Mouse (Mus musculus) embryonic facial prominence, embryonic 15.5 days (tissue): ENCODE measurements around the gene Stard9. TPM values are rescaled to one million over a fixed set of nuclear protein-coding genes. Genes with fewer than 3 reads are reported as not detected.

Experiments used
- ATAC-seq: fragments of 200-750 bp; cut with Nextera tagmentation; 2 replicates; pipeline ENCODE4 v1.8.0; 2017; ENCODE audit warnings: low read depth, moderate TSS enrichment; ENCODE audit not compliant: insufficient number of reproducible peaks, low FRiP score, low TSS enrichment
- H3K27ac ChIP-seq: fragments of 300-500 bp; sonication (generic); replicated peaks from 2 replicates; pipeline ENCODE4 v1.5.1; 2015; ENCODE audit warnings: mild to moderate bottlenecking, inconsistent platforms
- H3K27me3 ChIP-seq: fragments of 300-500 bp; sonication (generic); 2 replicates; pipeline ENCODE4 v1.6.1; 2015; ENCODE audit warnings: inconsistent platforms
- H3K36me3 ChIP-seq: fragments of 300-500 bp; sonication (generic); 2 replicates; pipeline ENCODE4 v1.6.1; 2015; ENCODE audit warnings: mild to moderate bottlenecking, inconsistent platforms
- H3K4me1 ChIP-seq: fragments of 300-500 bp; sonication (generic); 2 replicates; pipeline ENCODE4 v1.6.1; 2015; ENCODE audit warnings: inconsistent platforms
- H3K4me2 ChIP-seq: fragments of 300-500 bp; sonication (generic); replicated peaks from 2 replicates; pipeline ENCODE4 v1.6.1; 2015; ENCODE audit warnings: mild to moderate bottlenecking, inconsistent platforms
- H3K4me3 ChIP-seq: fragments of 300-500 bp; sonication (generic); replicated peaks from 2 replicates; pipeline ENCODE4 v1.5.1; 2015; ENCODE audit warnings: mild to moderate bottlenecking, inconsistent platforms
- H3K9ac ChIP-seq: fragments of 300-500 bp; sonication (generic); 2 replicates; pipeline ENCODE4 v1.6.1; 2015; ENCODE audit warnings: inconsistent platforms
- H3K9me3 ChIP-seq: fragments of 300-500 bp; sonication (generic); replicated peaks from 2 replicates; pipeline ENCODE4 v1.6.1; 2016; ENCODE audit warnings: inconsistent platforms
- WGBS: fragments of 180-500 bp; shearing (Covaris S2); methylation state at CpG from one replicate; pipeline ENCODE4 v1.1.7; 2015; 5-methylcytosine and 5-hydroxymethylcytosine counted together
- polyA plus RNA-seq: library from polyadenylated mRNA; unstranded; fragments of >200 nt; fragmentation: Nextera tagmentation; extraction: Ambion mirVana; gene quantifications from 2 replicates; pipeline ENCODE4 v1.2.1, GENCODE M21; 2015

Gene Stard9
- polyA plus RNA-seq, 1 experiment from 2014 or later = 6.7 TPM

DNA sequence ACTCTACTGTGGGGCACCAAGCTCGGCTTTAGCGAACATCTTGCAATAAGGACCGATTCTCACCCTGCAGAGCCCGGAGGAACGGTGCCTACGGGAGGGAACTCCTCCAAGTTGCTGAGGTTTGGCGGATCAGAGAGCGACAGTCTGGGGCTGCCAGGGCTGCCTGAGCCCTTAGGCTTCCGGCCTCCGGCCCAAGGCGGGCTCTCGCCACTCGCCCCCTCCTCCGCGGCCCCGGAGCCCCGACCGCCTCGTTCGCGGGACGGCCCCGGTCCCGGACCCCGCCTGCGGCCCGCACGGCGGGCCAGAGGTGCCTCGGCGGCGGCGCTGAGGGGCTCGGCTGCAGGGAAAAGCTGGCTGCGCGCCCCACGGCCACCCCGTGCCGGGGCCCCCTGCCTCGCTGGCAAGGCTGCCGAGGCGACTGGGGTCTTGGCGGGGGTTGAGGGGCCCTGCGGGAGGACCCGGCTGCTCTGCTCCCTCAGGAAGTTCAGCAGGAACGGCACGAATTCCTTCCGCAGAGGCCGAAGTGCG, 101.8 kb downstream of the Stard9 start:
- Histone ChIP-seq H3K36me3 (peaks cover 30% of the 10 kb centered on the region), H3K9ac (peak overlapping the region; percentile 85), H3K9me3 (no peaks in the 10 kb centered on the region), H3K4me3 (peak overlapping the region; percentile 91), H3K27ac (peak overlapping the region; percentile 92), H3K4me1 (peaks cover 29% of the 10 kb centered on the region), H3K4me2 (peak overlapping the region; percentile 91), H3K27me3 (no peaks in the 10 kb centered on the region)
- under 1% methylated on average over 42 of the region's 50 CpGs for WGBS
- ATAC-seq = peak; percentile 62

DNA sequence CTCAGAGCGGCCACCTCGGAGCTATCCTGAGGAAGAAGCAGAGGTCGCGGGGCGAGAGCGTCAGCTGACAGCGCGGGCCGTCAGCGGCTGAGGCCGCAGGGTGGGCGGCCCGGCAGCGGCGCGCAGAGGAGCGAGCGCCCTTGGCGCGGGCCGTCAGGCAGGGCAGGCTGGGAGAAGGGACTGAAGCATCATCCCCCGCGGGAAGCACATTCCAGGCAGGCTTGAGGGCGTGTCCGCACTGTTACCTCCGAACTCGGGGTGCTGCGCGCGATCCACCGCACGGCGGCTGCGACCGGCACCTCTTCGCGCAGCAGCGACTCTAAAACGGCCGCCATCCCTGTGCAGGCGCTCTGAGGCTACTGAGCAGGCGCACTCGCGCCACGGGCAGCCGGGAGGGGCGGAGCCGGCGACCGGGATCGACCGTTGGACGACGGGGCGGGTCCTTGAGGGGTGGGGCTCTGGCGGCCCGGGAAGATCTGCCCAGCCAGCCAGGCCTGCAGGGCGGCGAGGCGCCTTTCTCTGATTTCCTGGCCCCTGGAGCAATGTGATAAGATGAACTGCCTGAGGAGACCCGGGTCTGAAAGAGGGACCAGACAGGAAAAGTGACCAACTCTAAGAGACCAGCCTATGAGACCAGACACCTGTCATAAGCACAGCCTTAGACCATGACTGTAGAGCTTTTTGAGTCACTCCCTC, 102.4 kb downstream of the Stard9 start:
- Histone ChIP-seq H3K9ac (peak overlapping the region; percentile 85), H3K4me1 (peaks cover 29% of the 10 kb centered on the region), H3K4me3 (peak overlapping the region; percentile 91), H3K36me3 (peaks cover 24% of the 10 kb centered on the region), H3K27me3 (no peaks in the 10 kb centered on the region), H3K9me3 (no peaks in the 10 kb centered on the region), H3K27ac (peak overlapping the region; percentile 92), H3K4me2 (peak overlapping the region; percentile 91)
- WGBS = under 1% methylated on average over 59 of the region's 61 CpGs
- peak; percentile 98 for ATAC-seq

DNA sequence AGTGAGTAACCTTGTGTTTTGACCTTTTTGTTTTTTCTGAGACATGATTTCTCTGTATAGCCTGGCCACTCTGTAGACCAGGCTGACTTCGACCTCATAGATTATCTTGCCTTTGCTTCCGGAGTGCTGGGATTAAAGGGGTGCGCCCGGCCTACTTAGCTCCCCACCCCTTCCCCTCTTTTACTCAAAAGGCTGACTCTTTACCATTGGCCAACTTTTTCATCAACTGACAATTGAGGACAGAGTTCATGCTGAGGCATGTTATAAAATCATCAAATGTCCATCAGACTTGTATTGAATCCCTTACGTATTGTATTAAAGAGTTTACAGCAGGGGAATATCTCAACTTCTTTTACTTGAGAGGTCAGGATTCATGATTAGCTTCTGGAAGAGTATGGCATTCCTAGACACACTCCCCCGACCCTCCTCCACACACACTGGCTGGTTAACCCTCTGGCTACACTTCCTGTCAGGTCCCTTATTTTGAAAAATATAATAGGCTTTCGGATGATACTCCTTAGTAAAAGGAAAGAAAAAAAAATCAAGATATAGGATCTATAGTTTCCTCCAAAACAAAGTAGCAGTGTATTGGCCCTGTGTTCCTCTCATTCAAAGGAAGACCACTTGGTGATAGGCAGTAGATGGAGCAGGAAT, 103.1 kb downstream of the Stard9 start:
- Histone ChIP-seq H3K27ac (peak overlapping the region; percentile 92), H3K4me3 (peak overlapping the region; percentile 91), H3K4me2 (peak overlapping the region; percentile 91), H3K27me3 (no peaks in the 10 kb centered on the region), H3K9ac (no peak overlapping the region), H3K36me3 (peaks cover 17% of the 10 kb centered on the region), H3K4me1 (peaks cover 29% of the 10 kb centered on the region), H3K9me3 (no peaks in the 10 kb centered on the region)
- 43% methylated on average over 7 of the region's 7 CpGs for WGBS
- no peak; the same call in 1 of the 2 replicates for ATAC-seq

DNA sequence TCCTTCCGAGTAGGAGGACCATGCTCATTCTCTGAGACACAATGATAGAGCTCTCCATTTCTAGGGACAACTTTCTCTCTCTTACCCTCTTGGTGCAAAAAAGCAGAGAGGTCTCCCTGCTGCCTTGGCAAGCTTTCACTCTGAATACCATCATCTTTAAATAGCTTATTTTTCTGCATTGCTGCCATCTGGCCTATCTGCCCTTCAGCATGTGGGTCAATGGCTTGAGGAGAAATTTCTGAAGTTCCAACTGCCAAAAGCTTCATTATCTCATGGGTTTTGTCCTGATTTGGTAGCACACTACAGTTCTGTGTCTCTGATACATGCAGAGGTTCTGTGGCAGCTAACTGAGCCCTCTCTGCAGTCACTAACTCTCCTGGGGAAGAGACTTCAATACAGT, 116.6 kb downstream of the Stard9 start:
- no peak for ATAC-seq
- H3K36me3 ChIP-seq = peaks cover 35% of the 10 kb centered on the region
- H3K27ac ChIP-seq = no peak overlapping the region
- H3K4me3 ChIP-seq = no peak overlapping the region
- H3K9ac ChIP-seq = no peak overlapping the region
- no peaks in the 10 kb centered on the region for H3K9me3 ChIP-seq
- H3K4me1 ChIP-seq = no peaks in the 10 kb centered on the region
- no peaks in the 10 kb centered on the region for H3K27me3 ChIP-seq
- 88% methylated on average over 1 of the region's 1 CpGs for WGBS
- H3K4me2 ChIP-seq = no peak overlapping the region

DNA sequence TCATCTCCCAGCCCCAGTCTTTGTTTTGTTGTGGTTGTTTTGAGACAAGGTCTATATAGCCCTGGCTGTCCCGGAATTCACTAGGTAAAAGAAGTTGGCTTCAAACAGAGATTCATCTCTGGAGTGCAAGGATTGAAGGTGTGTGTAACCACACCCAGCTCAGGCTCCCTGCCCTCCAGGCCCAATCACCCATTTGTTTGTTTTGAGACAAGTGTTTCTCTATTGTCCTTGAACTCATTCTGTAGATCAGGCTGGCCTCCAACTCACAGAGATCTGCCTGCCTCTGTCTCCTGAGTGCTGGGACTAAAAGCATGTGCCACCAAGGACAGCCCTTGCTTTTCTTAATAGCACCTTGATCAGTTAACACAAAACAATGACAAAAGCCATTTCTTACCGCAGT, 119.1 kb downstream of the Stard9 start:
- peaks cover 35% of the 10 kb centered on the region for H3K36me3 ChIP-seq

DNA sequence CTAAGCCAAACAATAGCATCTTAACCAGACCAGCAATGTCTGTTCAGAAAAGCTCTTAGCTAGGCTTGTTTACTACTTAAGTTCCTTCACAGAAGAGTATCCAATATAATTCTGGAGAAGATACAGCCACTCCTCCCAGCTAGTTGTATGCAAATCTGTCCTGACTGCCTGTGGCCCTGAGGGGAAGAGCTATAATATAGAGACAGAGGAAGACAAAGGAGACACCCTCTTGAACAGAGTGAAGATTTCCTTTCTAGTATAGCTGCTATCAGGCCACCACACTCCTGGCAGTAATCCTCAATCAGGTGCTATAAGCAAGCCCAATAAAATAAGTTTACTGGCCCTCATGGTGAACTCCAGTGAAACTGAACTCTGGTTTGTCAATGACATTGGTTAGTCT, 133.0 kb downstream of the Stard9 start:
- H3K4me3 ChIP-seq = no peak overlapping the region
- no peak overlapping the region for H3K27ac ChIP-seq
- no peaks in the 10 kb centered on the region for H3K4me1 ChIP-seq
- H3K9ac ChIP-seq = no peak overlapping the region
- no peaks in the 10 kb centered on the region for H3K27me3 ChIP-seq
- peaks cover 35% of the 10 kb centered on the region for H3K36me3 ChIP-seq
- H3K4me2 ChIP-seq = no peak overlapping the region
- no peaks in the 10 kb centered on the region for H3K9me3 ChIP-seq
- ATAC-seq = no peak

More for the DNA sequence above, 119.1 kb downstream of the Stard9 start:
- Histone ChIP-seq H3K9ac (no peak overlapping the region), H3K27ac (no peak overlapping the region), H3K4me2 (no peak overlapping the region), H3K4me1 (no peaks in the 10 kb centered on the region), H3K27me3 (no peaks in the 10 kb centered on the region), H3K4me3 (no peak overlapping the region), H3K9me3 (no peaks in the 10 kb centered on the region)
- no peak for ATAC-seq
- WGBS = 95% methylated on average over 2 of the region's 2 CpGs

DNA sequence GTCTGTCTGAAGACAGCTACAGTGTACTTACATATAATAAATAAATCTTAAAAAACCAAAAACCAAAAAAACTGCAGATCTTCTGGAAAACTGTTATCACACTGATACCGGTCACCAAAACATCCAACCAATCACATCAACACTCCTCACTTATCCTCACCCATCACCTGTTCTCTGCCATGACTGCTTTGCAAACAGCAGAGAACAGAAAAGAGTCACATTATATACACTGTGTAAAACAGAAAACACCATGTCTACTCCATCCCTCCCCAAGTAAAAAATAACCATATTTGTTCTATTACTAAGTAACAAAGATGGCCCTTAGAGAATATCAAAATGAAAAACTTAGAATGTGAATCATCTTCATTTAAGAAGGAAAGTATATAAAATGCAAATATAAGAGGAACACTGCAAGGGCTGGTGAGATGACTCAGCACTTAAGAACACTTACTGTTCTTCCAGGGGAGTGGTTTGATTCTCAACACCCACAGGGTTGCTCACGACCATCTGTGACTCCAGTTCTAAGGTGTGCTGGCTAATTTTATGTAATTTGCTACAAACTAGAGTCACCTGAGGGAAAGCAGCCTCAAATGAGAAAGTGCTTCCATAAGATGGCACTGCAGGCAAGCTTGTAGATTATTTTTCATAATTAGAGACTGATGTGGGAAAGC, 141.5 kb downstream of the Stard9 start:
- no peak for ATAC-seq
- no peak overlapping the region for H3K9ac ChIP-seq
- no peaks in the 10 kb centered on the region for H3K4me1 ChIP-seq
- H3K4me3 ChIP-seq = no peak overlapping the region
- 77% methylated on average over 2 of the region's 2 CpGs for WGBS
- no peak overlapping the region for H3K27ac ChIP-seq
- no peaks in the 10 kb centered on the region for H3K27me3 ChIP-seq
- no peak overlapping the region for H3K4me2 ChIP-seq
- peaks cover 17% of the 10 kb centered on the region; the same call in 1 of the 2 replicates for H3K36me3 ChIP-seq
- H3K9me3 ChIP-seq = no peaks in the 10 kb centered on the region

Other genes starting within 250 kb of the Stard9 start
- 10.3 and 11.1 TPM in 2 replicates for gene Ganc, start 225.2 kb upstream of the Stard9 start, polyA plus RNA-seq
- 10.8 and 12.2 TPM in 2 replicates for gene Tmem87a, start 225.0 kb upstream of the Stard9 start, polyA plus RNA-seq
- gene Capn3, start 173.1 kb upstream of the Stard9 start, polyA plus RNA-seq = 3.8 and 6.3 TPM in 2 replicates
- 46.6 and 51.3 TPM in 2 replicates for gene Zfp106, start 65.3 kb upstream of the Stard9 start, polyA plus RNA-seq
- gene Snap23, start 61.5 kb upstream of the Stard9 start, polyA plus RNA-seq = 50.7 and 51.0 TPM in 2 replicates
- gene Haus2, start 19.7 kb upstream of the Stard9 start, polyA plus RNA-seq = 20.6 and 22.4 TPM in 2 replicates
- gene Lrrc57, start 19.6 kb upstream of the Stard9 start, polyA plus RNA-seq = 24.7 and 26.3 TPM in 2 replicates
- 6.7 and 8.1 TPM in 2 replicates for gene Cdan1, start 221.0 kb downstream of the Stard9 start, polyA plus RNA-seq
- 3.8 and 3.9 TPM in 2 replicates for gene Ttbk2, start 221.5 kb downstream of the Stard9 start, polyA plus RNA-seq